Mouse (Mus musculus) heart, embryonic 14.5 days (tissue): ENCODE results near the gene Apbb1. TPM values are rescaled to one million over a fixed set of nuclear protein-coding genes. Genes with fewer than 3 reads are reported as not detected.

Experiments used
- ATAC-seq: fragments of 200-750 bp; cut with Nextera tagmentation; 2 replicates; pipeline ENCODE4 v1.8.0; 2017; ENCODE audit warnings: low read depth, moderate TSS enrichment; ENCODE audit not compliant: insufficient number of reproducible peaks, insufficient read depth, low FRiP score
- H3K27ac ChIP-seq, 2 experiments: fragments of 200-500 bp in 1 of 2; fragments of 300-500 bp in 1 of 2; sonication (generic) in 1 of 2; replicated peaks in 1 of 2; 2 replicates each; pipeline ENCODE4 v1.5.1; 2012 to 2014; ENCODE audit warnings: low read depth in 2 of 2, low read length in 2 of 2, control low read depth in 1 of 2, mild to moderate bottlenecking in 1 of 2, mixed read lengths in 1 of 2; ENCODE audit not compliant: control insufficient read depth in 1 of 2, insufficient read depth in 1 of 2
- H3K27me3 ChIP-seq: fragments of 300-500 bp; sonication (generic); 2 replicates; pipeline ENCODE4 v1.6.1; 2014; ENCODE audit warnings: mild to moderate bottlenecking, low read length, control low read depth; ENCODE audit not compliant: control insufficient read depth, insufficient read depth
- H3K36me3 ChIP-seq: fragments of 300-500 bp; sonication (generic); 2 replicates; pipeline ENCODE4 v1.6.1; 2014; ENCODE audit warnings: mild to moderate bottlenecking, control low read depth, low read length, mixed read lengths; ENCODE audit not compliant: control insufficient read depth, insufficient read depth
- H3K4me1 ChIP-seq, 2 experiments: fragments of 200-500 bp in 1 of 2; fragments of 300-500 bp in 1 of 2; sonication (generic) in 1 of 2; 2 replicates each; pipeline ENCODE4 v1.6.1; 2012 to 2014; ENCODE audit warnings: low read length in 2 of 2, control low read depth in 1 of 2, mixed read lengths in 1 of 2; ENCODE audit not compliant: control insufficient read depth in 2 of 2, insufficient read depth in 2 of 2
- H3K4me2 ChIP-seq: fragments of 300-500 bp; sonication (generic); 2 replicates; pipeline ENCODE4 v1.6.1; 2014; ENCODE audit warnings: mild to moderate bottlenecking, low read length
- H3K4me3 ChIP-seq, 2 experiments: fragments of 200-500 bp in 1 of 2; fragments of 300-500 bp in 1 of 2; sonication (generic) in 1 of 2; 2 replicates each; pipeline ENCODE4 v1.5.1; 2012 to 2014; ENCODE audit warnings: low read length in 2 of 2, mild to moderate bottlenecking in 2 of 2, control low read depth in 1 of 2, low read depth in 1 of 2, moderate library complexity in 1 of 2; ENCODE audit not compliant: control insufficient read depth in 1 of 2, insufficient read depth in 1 of 2
- H3K9ac ChIP-seq: fragments of 300-500 bp; sonication (generic); 2 replicates; pipeline ENCODE4 v1.6.1; 2014; ENCODE audit warnings: mild to moderate bottlenecking, low read length
- H3K9me3 ChIP-seq: fragments of 300-500 bp; sonication (generic); 2 replicates; pipeline ENCODE4 v1.6.1; 2016; ENCODE audit warnings: low read length, control low read depth; ENCODE audit not compliant: control insufficient read depth
- WGBS: fragments of 180-500 bp; shearing (Covaris S2); extraction: QIAGEN DNeasy Blood & Tissue Kit; methylation state at CpG from one replicate; pipeline ENCODE4 v1.1.7; 2014; 5-methylcytosine and 5-hydroxymethylcytosine counted together
- polyA plus RNA-seq: library from polyadenylated mRNA; unstranded; fragments of >200 nt; fragmentation: Nextera tagmentation; extraction: Ambion mirVana; gene quantifications from 2 replicates; pipeline ENCODE4 v1.2.1, GENCODE M21; 2014

The Apbb1 gene
- polyA plus RNA-seq, 1 experiment from 2014 or later, result 39.6 TPM

DNA sequence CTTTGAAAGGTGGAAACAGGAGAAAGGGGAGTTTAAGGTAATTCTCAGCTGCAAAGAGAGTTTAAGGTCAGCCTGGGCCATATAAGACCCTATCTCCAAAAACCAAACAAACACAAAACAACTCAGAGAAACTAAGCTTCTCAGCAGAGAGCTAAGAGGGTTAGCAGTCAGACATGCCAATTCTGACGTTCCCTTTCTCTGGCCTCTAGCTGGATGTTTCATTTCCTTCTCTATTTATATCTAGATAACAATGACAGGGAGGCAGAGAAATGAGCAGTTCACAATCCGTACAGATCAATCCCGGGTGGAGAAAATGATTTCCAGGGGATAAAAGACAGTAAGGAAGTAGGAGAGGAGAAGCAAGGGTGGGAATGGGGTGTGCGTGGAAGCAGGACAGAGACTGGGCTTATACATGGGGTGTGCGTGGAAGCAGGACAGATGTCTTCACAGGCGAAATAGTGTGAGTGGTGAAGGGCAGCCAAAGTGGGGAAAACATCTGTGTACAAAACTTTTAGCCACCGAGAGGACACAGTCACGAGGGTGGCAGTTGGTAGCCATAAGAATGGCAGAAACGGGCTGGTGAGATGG is 7.0 kb upstream of the Apbb1 start:
- Histone ChIP-seq H3K4me2 (no peak overlapping the region), H3K9me3 (no peaks in the 10 kb centered on the region), H3K36me3 (no peaks in the 10 kb centered on the region), H3K9ac (no peak overlapping the region), H3K27ac (no peak overlapping the region; a peak in 1 of 4 replicates), H3K4me1 (peaks cover 2 to 3% of the 10 kb centered on the region in 2 experiments; a peak in 2 of 4 replicates), H3K27me3 (no peaks in the 10 kb centered on the region), H3K4me3 (no peak overlapping the region)
- no peak for ATAC-seq
- 55% methylated on average over 9 of the region's 9 CpGs for WGBS

DNA sequence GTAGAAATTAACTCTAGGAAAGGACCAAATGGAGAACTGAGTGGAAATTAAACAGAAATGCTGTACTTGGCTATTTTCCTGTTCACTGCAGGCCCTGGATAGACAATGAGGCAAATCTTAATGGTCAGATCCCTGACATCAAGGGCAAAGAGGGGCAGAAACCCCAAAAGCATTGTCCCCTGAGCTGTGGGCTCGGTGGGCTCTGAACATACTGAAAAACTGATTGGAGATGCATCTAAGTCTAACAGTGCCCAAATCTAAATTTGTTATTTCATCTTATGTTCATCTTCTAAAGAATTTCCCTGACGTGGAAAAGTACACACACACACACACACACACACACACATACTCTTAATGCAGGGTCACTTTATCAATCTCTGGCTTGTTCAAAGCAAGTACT is 506 bp upstream of the Apbb1 start:
- WGBS, result 85% methylated on average over 2 of the region's 2 CpGs
- Histone ChIP-seq H3K9me3 (no peaks in the 10 kb centered on the region), H3K4me3 (peak overlapping the region in 1 of 2 experiments; percentile 54; a peak in 2 of 4 replicates), H3K4me1 (peaks cover 0 to 13% of the 10 kb centered on the region in 2 experiments; a peak in 2 of 4 replicates), H3K9ac (peak overlapping the region; percentile 58), H3K36me3 (no peaks in the 10 kb centered on the region), H3K27me3 (no peaks in the 10 kb centered on the region), H3K4me2 (peak overlapping the region; percentile 57), H3K27ac (peak overlapping the region in 1 of 2 experiments; percentile 61; a peak in 2 of 4 replicates)
- ATAC-seq, result no peak

DNA sequence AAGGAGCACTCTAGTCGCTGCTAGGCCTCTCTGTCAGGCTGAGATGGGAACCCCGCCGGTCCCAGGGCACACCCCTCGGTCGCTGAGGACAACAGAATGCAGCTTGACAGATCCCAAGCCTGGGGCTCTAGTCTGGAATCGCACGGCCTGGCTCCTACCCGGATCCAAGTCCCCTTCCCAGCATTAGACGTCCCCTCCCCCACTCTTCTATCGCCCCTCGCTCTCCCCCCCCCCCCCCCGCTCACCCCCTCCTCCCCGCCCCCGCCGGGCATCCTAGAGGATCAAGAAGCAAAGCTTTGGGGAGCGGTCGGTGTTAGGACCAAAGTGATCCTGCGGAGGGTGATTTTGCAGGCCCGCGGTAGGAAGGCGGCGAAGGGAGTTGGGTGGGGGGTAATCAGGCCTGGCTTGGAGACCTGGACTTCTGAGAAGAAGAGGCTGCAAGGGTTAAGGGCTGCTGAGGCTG is 795 bp downstream of the Apbb1 start:
- Histone ChIP-seq H3K27ac (peak overlapping the region; percentile 13 to 61; a peak in 3 of 4 replicates), H3K4me2 (peak overlapping the region; percentile 57), H3K4me3 (peak overlapping the region; percentile 54 to 91), H3K9me3 (no peaks in the 10 kb centered on the region), H3K4me1 (peaks cover 0 to 13% of the 10 kb centered on the region in 2 experiments; a peak in 2 of 4 replicates), H3K9ac (peak overlapping the region; percentile 58), H3K27me3 (no peaks in the 10 kb centered on the region), H3K36me3 (no peaks in the 10 kb centered on the region)
- 0 out of 2 replicates have a peak, but pooled peaks have one; percentile 7 for ATAC-seq
- WGBS, result under 1% methylated on average over 18 of the region's 22 CpGs

DNA sequence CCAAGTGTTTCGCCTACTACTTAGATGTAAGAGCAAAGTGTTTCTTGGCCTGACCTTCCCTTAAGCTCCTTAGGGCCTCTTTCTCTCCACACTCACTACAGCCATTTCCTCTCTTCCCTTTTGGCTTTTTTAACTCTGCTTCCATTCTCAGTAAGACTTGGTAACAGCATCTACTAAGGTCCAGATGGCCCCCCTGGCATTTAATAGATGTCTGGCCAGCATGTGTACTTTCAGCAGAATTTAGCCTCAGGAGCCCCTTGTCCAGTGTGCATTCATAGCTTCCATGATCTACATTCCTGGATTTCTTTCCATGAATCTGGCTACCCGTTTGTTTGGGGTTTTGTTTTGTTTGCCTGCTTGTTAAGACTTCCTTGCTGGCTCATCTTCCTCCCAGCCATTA is 3.0 kb downstream of the Apbb1 start:
- ATAC-seq, result no peak
- peaks cover 0 to 13% of the 10 kb centered on the region in 2 experiments; a peak in 2 of 4 replicates for H3K4me1 ChIP-seq
- no peak overlapping the region for H3K4me2 ChIP-seq
- H3K27ac ChIP-seq, result no peak overlapping the region
- H3K9ac ChIP-seq, result no peak overlapping the region
- WGBS, result 71% methylated on average over 2 of the region's 2 CpGs
- H3K9me3 ChIP-seq, result no peaks in the 10 kb centered on the region
- H3K4me3 ChIP-seq, result no peak overlapping the region
- no peaks in the 10 kb centered on the region for H3K27me3 ChIP-seq
- H3K36me3 ChIP-seq, result peaks cover 11% of the 10 kb centered on the region; the same call in 1 of the 2 replicates

DNA sequence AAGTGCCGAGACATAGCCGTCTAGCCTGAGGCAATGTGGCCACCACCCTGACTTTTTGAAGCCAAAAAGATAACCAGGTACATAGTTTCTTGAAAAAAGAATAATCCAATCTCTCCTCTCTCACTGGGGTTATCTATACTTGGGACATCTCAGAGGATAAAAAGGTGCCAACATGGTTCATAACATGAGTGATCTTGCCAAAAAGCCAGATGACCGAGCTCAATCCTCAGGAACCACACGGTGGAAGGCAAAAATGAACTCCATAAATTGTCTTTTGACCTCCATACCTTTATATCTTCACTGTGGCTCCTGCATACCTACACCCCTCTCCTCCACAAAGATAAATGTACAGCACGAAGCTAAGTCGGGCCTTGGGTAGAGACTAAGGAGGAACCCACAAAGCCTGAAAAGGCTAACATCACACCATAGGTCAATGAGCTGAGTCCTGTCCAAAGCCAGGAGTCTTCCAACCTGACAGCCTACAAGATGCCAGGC is 4.0 kb downstream of the Apbb1 start:
- Histone ChIP-seq H3K9me3 (no peaks in the 10 kb centered on the region), H3K27me3 (no peaks in the 10 kb centered on the region), H3K27ac (no peak overlapping the region), H3K36me3 (peaks cover 22% of the 10 kb centered on the region; the same call in 1 of the 2 replicates), H3K9ac (no peak overlapping the region), H3K4me1 (peaks cover 0 to 13% of the 10 kb centered on the region in 2 experiments; a peak in 2 of 4 replicates), H3K4me2 (no peak overlapping the region), H3K4me3 (no peak overlapping the region)
- WGBS, result 83% methylated on average over 6 of the region's 6 CpGs
- ATAC-seq, result no peak

DNA sequence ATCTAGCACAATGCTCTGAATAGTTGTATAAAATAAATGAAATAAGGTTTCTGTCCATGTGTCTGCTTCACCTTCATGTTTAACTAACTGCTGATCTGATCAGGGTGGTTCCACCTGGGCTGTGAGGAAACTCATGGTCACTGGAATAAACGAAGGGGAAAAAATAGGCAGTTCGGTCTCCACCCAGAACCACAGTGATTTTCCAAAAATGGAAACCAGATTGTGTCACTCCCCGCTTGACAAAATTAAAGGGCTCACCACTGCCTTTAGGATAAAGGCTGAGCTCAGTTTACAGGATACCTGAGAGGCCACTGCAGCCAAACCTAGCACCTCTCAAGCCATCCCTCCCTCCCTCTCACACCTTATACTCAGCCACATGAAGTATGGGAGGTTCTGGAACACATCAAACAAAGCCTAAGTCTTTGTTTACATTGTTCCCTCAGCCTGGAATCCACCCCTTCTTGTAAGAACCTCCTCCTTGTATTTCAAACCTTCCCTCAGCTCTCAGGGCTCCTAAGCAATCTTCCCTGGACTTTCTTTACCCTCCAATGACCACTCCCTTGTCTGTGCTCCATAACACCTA is 5.2 kb downstream of the Apbb1 start:
- no peak for ATAC-seq
- H3K9ac ChIP-seq, result no peak overlapping the region
- H3K27ac ChIP-seq, result no peak overlapping the region
- no peak overlapping the region for H3K4me3 ChIP-seq
- WGBS, result 47% methylated on average over 3 of the region's 3 CpGs
- H3K4me2 ChIP-seq, result no peak overlapping the region
- H3K27me3 ChIP-seq, result no peaks in the 10 kb centered on the region
- peaks cover 0 to 7% of the 10 kb centered on the region in 2 experiments; a peak in 2 of 4 replicates for H3K4me1 ChIP-seq
- peaks cover 24% of the 10 kb centered on the region; the same call in 1 of the 2 replicates for H3K36me3 ChIP-seq
- H3K9me3 ChIP-seq, result no peaks in the 10 kb centered on the region

DNA sequence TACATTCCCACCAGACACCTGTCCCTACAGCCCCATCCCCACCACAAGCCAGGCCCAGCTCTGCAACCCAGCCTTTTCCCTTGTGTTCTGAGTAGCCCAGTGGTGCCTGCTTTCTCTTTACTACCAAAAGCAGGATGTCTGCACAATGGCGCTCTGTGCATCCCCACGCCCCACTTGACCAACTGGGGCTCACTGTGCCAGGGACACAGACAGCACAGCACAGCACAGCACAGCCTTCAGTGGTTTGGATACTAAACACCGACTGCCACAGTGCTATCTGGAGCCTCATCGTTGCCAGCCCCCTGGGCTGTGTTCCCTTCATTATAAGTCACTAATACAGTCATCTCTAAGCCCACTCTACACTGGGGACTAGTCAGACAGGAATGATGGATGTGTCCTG is 6.9 kb downstream of the Apbb1 start:
- WGBS, result 82% methylated on average over 4 of the region's 4 CpGs
- H3K27me3 ChIP-seq, result no peaks in the 10 kb centered on the region
- no peak overlapping the region for H3K27ac ChIP-seq
- H3K9me3 ChIP-seq, result no peaks in the 10 kb centered on the region
- H3K4me1 ChIP-seq, result peaks cover 9 to 14% of the 10 kb centered on the region in 2 experiments
- H3K4me2 ChIP-seq, result no peak overlapping the region
- no peak overlapping the region for H3K4me3 ChIP-seq
- peaks cover 24% of the 10 kb centered on the region; the same call in 1 of the 2 replicates for H3K36me3 ChIP-seq
- no peak for ATAC-seq
- no peak overlapping the region for H3K9ac ChIP-seq
